Mouse (Mus musculus): ENCODE measurements around the gene Stox2. TPM values are rescaled to one million over a fixed set of nuclear protein-coding genes. Genes with fewer than 3 reads are reported as not detected.
"Not testable (repeated sequence)": the region's sequence is repeated elsewhere in the genome, so short reads cannot be mapped to it uniquely, and the experiment has no call there.

Stox2 gene
- not detected for polyA plus RNA-seq (2017; shearing (Covaris generic))

DNA sequence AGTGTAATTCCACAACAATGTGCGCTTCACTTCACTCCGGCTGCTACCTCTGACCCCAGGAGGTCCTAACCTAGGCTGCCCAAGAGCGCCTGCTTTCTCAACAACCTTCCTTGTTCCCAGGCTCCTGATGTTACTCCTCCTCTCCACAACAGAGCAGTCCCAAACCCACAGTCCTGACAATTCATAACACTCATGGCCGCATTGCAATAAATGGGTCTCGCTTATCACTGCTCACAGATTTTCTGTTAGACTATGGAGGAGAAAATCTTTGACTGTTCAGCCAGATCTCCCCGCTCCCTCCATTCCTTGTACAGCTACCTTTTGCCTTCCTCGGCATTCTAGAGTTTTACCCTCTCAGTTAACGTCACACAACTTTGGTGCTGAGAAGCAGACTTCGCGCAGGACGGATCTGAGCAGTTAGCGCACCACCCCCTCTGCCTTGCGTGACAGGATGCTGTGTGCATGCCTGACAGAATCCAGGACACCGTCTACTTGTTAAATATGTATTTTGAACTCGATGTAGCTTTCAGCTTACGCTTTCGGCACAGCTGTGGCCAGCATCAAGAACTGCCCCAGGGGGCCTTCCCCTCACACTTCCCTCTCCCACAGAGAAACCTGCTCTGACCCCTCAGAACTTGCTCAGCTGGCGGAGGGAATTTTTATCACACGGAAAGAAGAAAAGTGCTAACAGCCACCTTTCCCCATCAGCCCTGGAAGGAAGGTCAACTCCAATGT lies at the start of gene Stox2:
Gene Stox2, minus strand, starts transcription at position 51 of the 735 bp plus-strand sequence.
- no peak for ATAC-seq

- ATAC-seq: no peak
Observed at GRCm38 (mm10) chr8:47495428-47495827, 49.3 kb upstream of the Stox2 start.

DNA sequence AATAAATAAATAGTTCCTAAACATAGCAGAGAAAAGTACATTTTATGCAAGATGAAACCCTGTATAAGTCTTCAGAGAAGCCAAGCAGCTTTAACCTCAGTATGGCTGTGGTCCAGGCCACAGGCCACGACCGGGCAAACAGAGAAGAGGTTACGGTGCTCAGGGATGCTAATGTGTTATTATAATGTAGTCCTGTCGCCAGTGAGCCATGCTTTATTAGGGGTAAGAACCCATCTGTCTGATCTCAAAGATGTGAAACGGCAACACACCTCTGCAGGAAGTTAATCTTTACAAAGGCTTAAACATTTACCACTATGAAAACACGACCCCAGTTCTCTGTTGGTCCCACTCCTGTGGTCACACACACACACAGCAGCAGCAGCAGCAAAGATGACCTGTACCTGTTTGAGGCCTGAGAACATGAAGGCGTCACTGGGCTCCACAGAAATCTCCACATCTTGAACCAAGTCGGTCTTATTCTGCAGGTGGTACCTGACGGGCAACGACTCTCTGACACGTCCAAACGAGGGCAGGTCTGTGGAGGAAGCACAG lies 48.5 kb upstream of the Stox2 start:
- no peak for ATAC-seq

GRCm38 (mm10) chr8:47493106-47493505 lies 46.9 kb upstream of the Stox2 start:
- no peak for ATAC-seq

GRCm38 (mm10) chr8:47487231-47487630 lies 41.1 kb upstream of the Stox2 start:
- no peak for ATAC-seq

DNA sequence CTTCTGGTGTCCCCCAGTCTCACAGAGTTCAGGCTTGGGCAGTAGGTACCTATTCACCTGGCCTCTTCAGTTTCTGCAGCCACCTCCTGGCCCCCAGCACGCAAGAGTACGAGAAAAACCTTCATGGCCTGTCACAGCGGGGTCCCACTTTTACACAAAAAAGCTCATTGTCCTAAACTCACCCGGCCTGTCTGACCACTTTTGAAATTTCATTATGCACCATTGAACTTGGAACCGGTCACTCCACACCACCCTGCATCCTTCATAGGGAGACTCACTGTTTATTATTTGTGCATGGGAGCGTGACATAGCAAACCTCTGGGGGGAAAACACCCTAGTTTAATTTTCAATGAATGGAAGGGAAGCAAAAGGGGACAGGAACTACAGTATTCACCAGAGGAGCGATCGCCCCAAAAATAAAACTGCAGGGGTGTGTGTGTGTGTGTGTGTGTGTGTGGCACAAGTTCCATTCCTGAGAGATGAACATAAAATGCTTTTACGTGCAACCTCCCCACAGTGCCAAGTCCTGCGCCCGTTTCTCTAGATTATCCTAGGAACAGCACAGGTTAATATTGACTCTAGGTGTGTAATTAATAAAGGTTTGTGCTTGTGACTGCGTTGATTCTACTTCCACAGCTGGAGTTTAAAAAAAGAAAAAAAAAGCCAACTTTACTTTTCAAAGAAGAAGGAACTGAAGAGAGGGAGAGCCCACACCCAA lies 36.4 kb upstream of the Stox2 start:
- no peak for ATAC-seq

- no peak for ATAC-seq
Observed at GRCm38 (mm10) chr8:47480039-47480438, 33.9 kb upstream of the Stox2 start.

DNA sequence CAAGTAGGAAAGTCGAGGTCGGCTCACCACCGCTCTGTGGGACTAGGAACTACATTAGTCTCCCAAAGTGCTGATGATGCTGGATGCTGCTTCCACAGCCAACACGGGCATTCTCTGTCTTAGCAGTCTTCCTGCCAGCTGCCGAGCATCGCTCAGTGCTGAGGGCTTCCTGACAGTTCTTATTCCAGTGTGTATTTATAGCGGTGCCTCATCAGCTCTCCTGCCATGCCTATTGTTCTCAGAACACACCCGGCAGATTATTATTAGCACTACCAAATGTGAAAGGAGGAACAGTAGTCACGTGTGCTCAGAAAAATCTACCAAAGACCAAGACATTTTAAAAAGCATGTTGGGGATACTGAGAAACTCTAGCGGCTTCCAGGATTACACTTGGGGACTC lies 15.5 kb upstream of the Stox2 start:
- ATAC-seq: no peak

DNA sequence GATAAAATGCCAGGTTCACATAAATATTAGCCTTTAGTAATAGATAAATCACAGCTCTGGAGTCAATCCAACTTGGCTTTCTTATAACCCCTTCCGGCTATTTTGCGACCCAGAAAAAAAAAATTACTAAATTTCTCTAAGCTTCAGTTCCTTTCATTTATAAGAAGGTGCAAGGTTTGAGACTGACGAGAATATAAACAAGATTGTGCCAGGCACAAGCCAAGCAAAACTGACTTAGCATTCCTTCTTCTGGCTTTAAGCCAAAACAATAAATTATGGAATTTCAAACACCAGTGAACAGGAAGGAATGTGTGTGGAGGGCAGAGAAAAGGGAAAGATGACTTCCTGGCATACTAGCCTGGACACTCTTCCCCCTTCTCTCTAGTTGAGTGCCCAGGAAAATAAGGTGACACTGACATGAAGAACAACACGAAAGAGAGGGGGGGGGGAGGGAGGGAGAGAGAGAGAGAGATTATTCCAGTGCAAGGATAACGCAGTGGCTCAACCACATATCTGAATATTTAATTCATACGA lies 13.1 kb upstream of the Stox2 start:
- no peak for ATAC-seq

DNA sequence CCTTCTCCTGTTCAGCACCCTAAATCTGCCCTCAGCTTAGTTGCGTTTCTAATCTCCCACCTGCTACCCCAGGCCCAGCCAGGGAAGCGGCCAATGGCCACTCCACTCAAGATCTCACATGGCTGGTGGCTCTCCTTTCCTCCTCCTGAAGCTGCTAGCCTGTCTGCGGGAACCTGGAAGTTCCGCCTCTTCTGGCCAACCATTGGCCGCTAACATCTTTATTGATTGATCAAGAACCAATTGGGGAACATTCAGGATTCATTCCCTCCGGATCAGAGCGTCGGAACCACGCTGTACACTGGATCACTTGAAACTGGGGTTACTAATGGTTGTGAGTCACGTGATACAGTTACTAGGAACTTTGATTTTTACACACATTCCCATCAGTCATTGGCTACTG lies 12.4 kb upstream of the Stox2 start:
- no peak for ATAC-seq

GRCm38 (mm10) chr8:47449211-47449610 lies 3.0 kb upstream of the Stox2 start:
- ATAC-seq: not testable (repeated sequence)

GRCm38 (mm10) chr8:47439271-47439670 lies 6.9 kb downstream of the Stox2 start:
- ATAC-seq: no peak

DNA sequence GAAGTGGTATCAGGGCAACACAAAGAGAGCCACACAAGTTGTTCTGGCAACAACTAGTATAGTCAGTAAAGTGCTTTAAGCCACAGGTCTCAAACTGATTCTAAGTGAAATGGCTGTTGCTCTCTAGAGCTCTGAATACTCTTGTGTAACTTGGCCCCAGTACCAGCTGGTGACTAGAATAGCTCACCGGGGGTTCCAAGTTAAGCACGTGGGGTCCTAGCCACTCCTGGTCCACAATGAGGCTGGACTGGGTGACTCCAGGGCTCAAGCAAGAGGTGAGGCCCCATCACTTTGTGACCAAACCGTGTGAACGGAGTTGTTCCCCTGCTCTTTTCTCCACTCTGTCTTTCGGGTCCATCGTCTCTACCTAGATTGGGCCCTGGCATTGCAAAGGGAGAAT lies 8.2 kb downstream of the Stox2 start:
- ATAC-seq: no peak

- ATAC-seq: no peak
Observed at GRCm38 (mm10) chr8:47435861-47436260, 10.3 kb downstream of the Stox2 start.

- no peak for ATAC-seq
Observed at GRCm38 (mm10) chr8:47435412-47435811, 10.8 kb downstream of the Stox2 start.

GRCm38 (mm10) chr8:47431263-47431662 lies 14.9 kb downstream of the Stox2 start:
- no peak for ATAC-seq

GRCm38 (mm10) chr8:47414258-47414525 lies 32.0 kb downstream of the Stox2 start:
- not testable (repeated sequence) for ATAC-seq

DNA sequence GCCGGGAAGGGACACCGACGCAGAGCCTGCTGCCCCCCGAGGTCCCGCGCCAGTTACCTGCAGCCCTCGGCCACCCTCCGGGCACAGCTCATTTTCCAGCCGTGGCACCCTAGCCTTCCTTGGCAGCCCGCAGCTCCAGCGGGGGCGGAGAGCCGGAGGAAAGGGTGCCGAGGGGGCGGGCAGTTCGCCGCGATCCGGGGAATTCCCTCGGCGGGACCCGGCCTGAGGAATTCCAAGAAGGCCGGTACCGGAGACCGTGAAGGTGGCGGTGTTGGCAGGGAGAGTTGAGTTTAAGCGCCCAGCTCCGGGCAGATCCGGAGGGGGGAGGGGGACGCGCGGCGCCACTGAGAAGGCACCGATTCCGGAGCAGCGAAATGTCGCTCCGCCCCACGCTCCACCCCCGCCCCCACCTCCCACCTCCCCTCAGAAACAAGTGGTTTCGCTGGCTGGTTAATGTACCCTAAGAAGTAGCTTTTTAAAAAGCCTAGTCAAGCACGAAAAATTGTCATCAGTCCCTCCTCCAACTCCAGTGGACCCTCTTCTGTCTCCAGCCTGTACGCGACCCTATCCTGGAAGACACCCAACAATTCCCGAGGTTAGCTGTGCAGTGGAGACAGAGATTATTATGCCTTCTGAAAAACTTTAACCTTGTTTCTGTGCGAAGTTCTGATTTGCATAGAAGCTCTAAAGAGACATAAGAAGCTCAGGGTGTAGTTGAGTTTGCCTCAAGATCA lies 32.5 kb downstream of the Stox2 start:
- ATAC-seq: no peak

DNA sequence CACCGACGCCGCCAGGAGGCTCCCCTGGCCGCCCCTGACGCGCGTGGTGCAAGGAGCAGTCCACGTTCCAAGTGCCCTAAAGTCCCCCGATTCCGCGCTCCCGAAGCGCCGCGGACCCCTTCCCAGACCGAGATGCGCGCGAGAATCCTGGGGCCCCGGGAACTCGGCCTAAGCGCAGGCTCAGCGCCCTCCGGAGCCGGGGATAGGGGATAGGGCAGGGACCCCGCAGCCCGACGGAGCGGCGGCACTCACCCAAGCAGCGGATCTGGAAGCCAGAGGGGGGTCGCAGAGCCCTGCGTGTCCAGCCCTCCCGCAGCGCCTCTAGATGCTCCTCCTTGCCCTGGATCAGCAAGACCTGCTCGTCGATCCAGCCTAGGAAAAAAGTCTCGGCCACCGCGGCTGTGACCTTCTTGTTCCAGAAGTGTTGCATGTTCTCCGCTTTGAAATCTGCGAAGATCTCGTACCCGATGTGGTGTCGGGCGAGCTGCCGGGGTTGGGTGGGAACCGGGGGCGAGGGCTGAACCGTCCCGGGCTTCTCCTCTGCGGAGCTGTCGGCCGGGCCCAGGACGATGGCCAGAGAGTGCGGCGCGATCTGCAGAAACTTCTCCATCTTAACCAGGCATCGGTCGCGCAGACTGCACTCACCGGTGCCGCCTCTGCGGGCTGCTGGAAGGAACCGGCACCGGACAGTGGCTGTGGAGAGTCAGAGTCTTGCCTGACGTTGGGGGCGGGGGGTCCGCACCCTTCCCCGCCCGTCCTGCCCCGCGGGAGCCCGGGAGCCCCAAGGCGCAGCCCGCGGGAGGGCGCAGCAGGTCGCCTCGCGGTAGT lies 33.3 kb downstream of the Stox2 start:
- ATAC-seq: no peak

DNA sequence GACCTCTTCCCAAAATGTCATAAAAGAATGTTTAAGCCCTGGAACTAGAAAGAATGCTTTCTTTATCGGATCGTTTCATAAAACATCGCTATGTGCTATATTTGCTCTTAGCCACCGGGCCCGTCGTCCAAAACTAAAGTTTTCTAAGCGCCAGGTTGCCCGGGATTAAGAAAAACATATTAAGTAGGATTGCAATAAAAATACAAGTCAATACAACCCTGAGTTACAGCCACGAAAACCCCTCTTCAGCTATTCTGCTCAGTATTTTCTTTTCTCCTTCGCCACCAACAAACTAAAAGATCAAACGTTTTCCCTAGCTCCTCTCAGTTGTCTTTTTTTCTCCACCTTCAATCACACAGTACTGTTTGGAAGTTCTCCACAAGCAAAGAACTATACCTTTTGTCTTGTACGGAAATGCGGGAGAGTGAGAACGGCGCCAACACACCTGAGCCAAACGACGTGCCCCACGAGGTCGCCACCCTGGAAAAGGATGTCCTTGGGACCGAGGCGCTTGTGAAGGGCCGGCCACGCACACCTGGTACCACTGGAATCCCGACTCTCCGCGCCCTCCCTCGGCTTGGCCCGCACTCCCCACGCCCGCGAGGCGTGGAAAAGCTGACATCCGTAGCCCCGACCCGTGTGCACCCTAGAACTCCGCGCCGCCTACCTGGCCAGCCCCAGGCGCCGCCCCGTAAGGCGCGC lies 34.0 kb downstream of the Stox2 start:
- ATAC-seq: no peak

GRCm38 (mm10) chr8:47411321-47411720 lies 34.8 kb downstream of the Stox2 start:
- ATAC-seq: no peak

DNA sequence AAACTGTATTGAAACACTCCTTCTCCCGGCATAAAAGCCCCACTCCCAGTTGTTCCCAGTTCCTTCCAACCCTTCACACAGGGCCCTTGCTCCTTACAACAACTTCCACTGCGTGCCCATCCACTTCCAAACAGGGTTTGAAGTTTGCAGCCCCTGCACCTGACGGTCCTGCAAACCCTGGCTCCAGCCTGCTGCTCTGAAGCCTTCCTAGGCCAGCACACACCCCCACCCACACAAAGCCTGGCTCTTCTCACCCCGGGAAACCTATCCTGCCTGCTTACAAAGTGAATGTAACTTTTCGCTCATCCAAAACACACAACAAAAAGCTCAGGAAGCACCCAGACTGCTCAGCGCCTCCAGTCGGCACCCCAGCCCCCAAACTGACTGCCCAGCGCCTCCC lies 37.1 kb downstream of the Stox2 start:
- no peak for ATAC-seq

Data from activated CD4-positive, CD25-positive, alpha-beta regulatory T cell, adult 4 months (primary cell).